Mouse (Mus musculus) embryonic facial prominence, embryonic 12.5 days (tissue): ENCODE results near the gene Gm10392. TPM values are rescaled to one million over a fixed set of nuclear protein-coding genes. Genes with fewer than 3 reads are reported as not detected.

Experiments used
- polyA plus RNA-seq: library from polyadenylated mRNA; unstranded; fragments of >200 nt; fragmentation: Nextera tagmentation; extraction: Ambion mirVana; gene quantifications from 2 replicates; pipeline ENCODE4 v1.2.1, GENCODE M21; 2016

Gene Gm10392
- polyA plus RNA-seq, 1 experiment from 2014 or later, result not detected

Other genes with a start within 250 kb of the Gm10392 start
- gene Coro6, start 56.8 kb downstream of the Gm10392 start, polyA plus RNA-seq, result 0.15 and 0.22 TPM in 2 replicates
- gene Ankrd13b, start 29.5 kb downstream of the Gm10392 start, polyA plus RNA-seq, result 15.0 and 15.5 TPM in 2 replicates
- gene Git1, start 25.6 kb downstream of the Gm10392 start, polyA plus RNA-seq, result 11.1 and 11.5 TPM in 2 replicates
- gene Abhd15, start 4.1 kb downstream of the Gm10392 start, polyA plus RNA-seq, result 2.8 and 2.9 TPM in 2 replicates
- gene Trp53i13, start 3.2 kb downstream of the Gm10392 start, polyA plus RNA-seq, result 52.8 and 55.2 TPM in 2 replicates
- gene Taok1, start 88.6 kb upstream of the Gm10392 start, polyA plus RNA-seq, result 14.9 and 15.1 TPM in 2 replicates
- gene Nufip2, start 167.0 kb upstream of the Gm10392 start, polyA plus RNA-seq, result 5.1 and 5.6 TPM in 2 replicates
- gene Cryba1, start 206.1 kb upstream of the Gm10392 start, polyA plus RNA-seq, result 67.0 and 159 TPM in 2 replicates
- gene Myo18a, start 244.0 kb upstream of the Gm10392 start, polyA plus RNA-seq, result 33.2 and 35.0 TPM in 2 replicates